ENCODE assay signal across 7 mouse cellular contexts in genomic region chr14:118922667-118923184, GRCm38 (mm10). TPM values are rescaled to one million over a fixed set of nuclear protein-coding genes. Genes with fewer than 3 reads are reported as not detected.
A peak's percentile ranks its signal among the peaks of the same experiment; 100 is the strongest.
DNase-seq lines count a peak whose midpoint lies in the region; ATAC-seq lines count a peak whose summit lies in the region.

No protein-coding gene starts in this region.

- no peaks in the 10 kb centered on the region for H3K9me3 ChIP-seq in heart, embryonic 16.5 days (replicated peaks; ENCODE audit: control insufficient read depth, low read length)
- no peaks in the 10 kb centered on the region for H3K9me3 ChIP-seq in limb, embryonic 13.5 days
- no peaks in the 10 kb centered on the region for H3K9me3 ChIP-seq in midbrain, embryonic 14.5 days (ENCODE audit: control insufficient read depth, low read length)

- peak; percentile 57 for ATAC-seq in common myeloid progenitor, adult 5-6 weeks (replicated peaks; ENCODE audit: low read depth, poor library complexity, severe bottlenecking)
- ATAC-seq in heart, embryonic 16.5 days (replicated peaks; ENCODE audit: extremely low read depth, insufficient read depth, low FRiP score) = 0 out of 2 replicates have a peak, but pooled peaks have one; percentile 10
- no peak for ATAC-seq in limb, embryonic 13.5 days (ENCODE audit: low FRiP score, low read depth)
- ATAC-seq in midbrain, embryonic 14.5 days (ENCODE audit: low FRiP score, low TSS enrichment) = peak; percentile 6; the same call in 1 of the 2 replicates

- under 1% methylated on average over 47 of the region's 47 CpGs for WGBS in heart, embryonic 16.5 days
- WGBS in limb, embryonic 13.5 days = 2% methylated on average over 47 of the region's 47 CpGs
- 2% methylated on average over 46 of the region's 47 CpGs for WGBS in midbrain, embryonic 14.5 days

- peak overlapping the region; percentile 47 for H3K4me3 ChIP-seq in heart, embryonic 16.5 days (ENCODE audit: low read length)
- peak overlapping the region; percentile 75 for H3K4me3 ChIP-seq in limb, embryonic 13.5 days
- H3K4me3 ChIP-seq in midbrain, embryonic 14.5 days (replicated peaks; ENCODE audit: low read depth, low read length) = peak overlapping the region; percentile 74

- peak; percentile 53 for DNase-seq in thymus, postnatal 14 days
- DNase-seq in thymus, postnatal 0 days (ENCODE audit: low spot score) = no peak
- peak; percentile 64 for DNase-seq in midbrain, embryonic 14.5 days
- no peak for DNase-seq in spleen, postnatal 36 days (ENCODE audit: low spot score in 2 of 2)

- H3K27ac ChIP-seq in heart, embryonic 16.5 days (ENCODE audit: low read length) = no peak overlapping the region
- H3K27ac ChIP-seq in limb, embryonic 13.5 days = no peak overlapping the region
- H3K27ac ChIP-seq in midbrain, embryonic 14.5 days (replicated peaks; ENCODE audit: low read depth, low read length) = no peak overlapping the region

- H3K4me1 ChIP-seq in heart, embryonic 16.5 days (ENCODE audit: control insufficient read depth, insufficient read depth, low read length) = peaks cover 24% of the 10 kb centered on the region
- peaks cover 43% of the 10 kb centered on the region for H3K4me1 ChIP-seq in limb, embryonic 13.5 days
- peaks cover 38% of the 10 kb centered on the region for H3K4me1 ChIP-seq in midbrain, embryonic 14.5 days (ENCODE audit: control insufficient read depth, insufficient read depth, low read length)

- H3K27me3 ChIP-seq in heart, embryonic 16.5 days (ENCODE audit: control insufficient read depth, insufficient read depth, low read length) = 0 out of 2 replicates have a peak, but pooled peaks cover 5% of the 10 kb centered on the region
- peaks cover 13% of the 10 kb centered on the region for H3K27me3 ChIP-seq in limb, embryonic 13.5 days
- H3K27me3 ChIP-seq in midbrain, embryonic 14.5 days (ENCODE audit: control insufficient read depth, insufficient read depth, low read length) = no peaks in the 10 kb centered on the region; the same call in 1 of the 2 replicates

- peaks cover 4% of the 10 kb centered on the region; the same call in 1 of the 2 replicates for H3K36me3 ChIP-seq in heart, embryonic 16.5 days (ENCODE audit: control insufficient read depth, insufficient read depth)
- peaks cover 36% of the 10 kb centered on the region for H3K36me3 ChIP-seq in limb, embryonic 13.5 days
- H3K36me3 ChIP-seq in midbrain, embryonic 14.5 days (ENCODE audit: control insufficient read depth, insufficient read depth, low read length) = peaks cover 26% of the 10 kb centered on the region

- H3K4me2 ChIP-seq in heart, embryonic 16.5 days (ENCODE audit: low read depth, low read length) = peak overlapping the region; percentile 89
- H3K4me2 ChIP-seq in limb, embryonic 13.5 days (replicated peaks) = peak overlapping the region; percentile 90
- peak overlapping the region; percentile 94 for H3K4me2 ChIP-seq in midbrain, embryonic 14.5 days (ENCODE audit: low read length)

- H3K9ac ChIP-seq in heart, embryonic 16.5 days (ENCODE audit: low read length) = peak overlapping the region; percentile 62
- peak overlapping the region; percentile 65 for H3K9ac ChIP-seq in limb, embryonic 13.5 days
- peak overlapping the region; percentile 57 for H3K9ac ChIP-seq in midbrain, embryonic 14.5 days (replicated peaks; ENCODE audit: low read length)

RNA-seq across cellular contexts. Expression of gene Dzip1, which starts 2.5 kb away (rescaled TPM):
- 17.6 and 23.6 TPM in 2 replicates for polyA plus RNA-seq in thymus, postnatal 0 days (2015; fragmentation: Nextera tagmentation; extraction: Ambion mirVana)
- 0.32 and 1.6 TPM in 2 replicates for total RNA-seq in common myeloid progenitor, adult 5-6 weeks (2017)
- 5.0 and 5.7 TPM in 2 replicates for polyA plus RNA-seq in heart, embryonic 16.5 days (2015; fragmentation: Nextera tagmentation; extraction: Ambion mirVana)
- 31.5 and 31.9 TPM in 2 replicates for polyA plus RNA-seq in limb, embryonic 13.5 days (2015; fragmentation: Nextera tagmentation; extraction: Ambion mirVana)
- polyA plus RNA-seq in midbrain, embryonic 14.5 days (2014; fragmentation: Nextera tagmentation; extraction: Ambion mirVana) = 94.5 and 105 TPM in 2 replicates

RNA-seq across cellular contexts. Expression of gene Dnajc3, which starts 15.1 kb away (rescaled TPM):
- polyA plus RNA-seq in thymus, postnatal 0 days (2015; fragmentation: Nextera tagmentation; extraction: Ambion mirVana) = 70.1 and 70.8 TPM in 2 replicates
- 64.8 and 74.5 TPM in 2 replicates for total RNA-seq in common myeloid progenitor, adult 5-6 weeks (2017)
- polyA plus RNA-seq in heart, embryonic 16.5 days (2015; fragmentation: Nextera tagmentation; extraction: Ambion mirVana) = 26.7 and 31.0 TPM in 2 replicates
- polyA plus RNA-seq in limb, embryonic 13.5 days (2015; fragmentation: Nextera tagmentation; extraction: Ambion mirVana) = 28.4 and 32.9 TPM in 2 replicates
- 17.7 and 21.9 TPM in 2 replicates for polyA plus RNA-seq in midbrain, embryonic 14.5 days (2014; fragmentation: Nextera tagmentation; extraction: Ambion mirVana)

Comparison
In these comparisons a context has a peak if more than half of its experiments do, and no peak if none do; other contexts are left out.
1. DNase-seq: peak in thymus, postnatal 14 days (single experiment) and midbrain, embryonic 14.5 days (single experiment); none in thymus, postnatal 0 days (single experiment) and spleen, postnatal 36 days (0 of 2).
2. Peak in every context shown above with its lines, with median percentiles within 50 percentile points of each other: H3K4me2 ChIP-seq, H3K4me3 ChIP-seq and H3K9ac ChIP-seq.